Mouse (Mus musculus): ENCODE measurements at regions not wholly inside any gene's neighbourhood (a gene's known extent, or its start where the extent isn't known, plus 50 kb on each side); places are given as distances from the start of the nearest gene placed in this dataset.
A peak's percentile ranks its signal among the peaks of the same experiment; 100 is the strongest.

DNA sequence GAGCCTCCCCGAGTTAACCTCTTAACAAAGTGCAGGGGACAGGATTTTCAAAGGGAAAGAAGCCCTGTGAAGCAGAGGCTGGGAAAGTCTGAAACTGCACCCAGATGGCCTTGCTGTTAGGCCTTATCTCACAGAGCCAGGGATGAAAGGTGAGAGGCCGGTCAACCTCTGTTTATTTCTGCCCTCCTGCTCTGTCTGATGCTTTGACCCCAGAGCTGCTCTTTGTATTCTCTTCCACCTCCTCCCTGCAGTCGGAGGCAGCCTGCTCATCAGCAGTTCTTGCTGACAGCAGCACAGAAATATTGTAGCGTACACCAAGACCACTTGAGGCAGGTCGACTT, 212.2 kb downstream of the Enc1 start:
- no peak for DNase-seq (ENCODE audit: low read depth, low spot score)

GRCm38 (mm10) chr13:97452386-97453089, 211.6 kb downstream of the Enc1 start:
- DNase-seq (ENCODE audit: low read depth, low spot score), result peak; percentile 47

GRCm38 (mm10) chr13:97451276-97451675, 210.4 kb downstream of the Enc1 start:
- no peak for DNase-seq (ENCODE audit: low read depth, low spot score)

- peak; percentile 73 for DNase-seq (ENCODE audit: low read depth, low spot score)
These were observed 207.2 kb downstream of the Enc1 start for GRCm38 (mm10) chr13:97448123-97448522.

DNA sequence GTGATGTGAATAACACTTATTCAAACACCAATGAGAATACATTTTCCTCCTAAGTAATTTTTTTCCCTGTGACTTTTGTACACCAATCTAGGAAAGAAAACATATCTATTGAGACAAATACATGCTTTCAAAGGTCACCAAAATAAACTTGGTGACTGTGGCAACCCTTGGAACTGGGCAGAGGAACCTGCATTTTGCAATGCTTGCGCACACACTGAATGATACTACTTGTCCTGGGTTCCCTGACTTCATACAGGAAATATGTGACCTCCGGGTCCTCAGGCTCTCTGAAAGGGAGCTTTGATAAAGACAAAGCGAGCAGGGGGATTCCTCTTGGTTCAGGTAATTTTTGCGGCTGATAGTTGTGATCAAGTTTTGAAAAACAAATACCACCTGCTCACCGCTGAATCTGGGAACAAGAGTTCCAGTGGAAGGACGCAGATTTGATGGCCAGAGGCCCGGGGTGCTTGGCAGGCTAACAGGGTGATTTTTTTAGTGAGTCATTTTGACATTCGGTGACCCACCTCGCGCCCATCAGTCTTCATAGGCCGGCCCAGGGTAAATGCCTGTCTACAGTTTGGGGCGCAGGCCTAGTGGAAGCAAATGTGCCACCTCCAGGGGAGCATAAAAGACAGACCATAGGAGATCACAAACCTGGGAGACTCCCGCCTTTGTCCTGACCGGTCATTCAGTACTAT, 203.0 kb downstream of the Enc1 start:
- no peak for DNase-seq (ENCODE audit: low read depth, low spot score)

DNA sequence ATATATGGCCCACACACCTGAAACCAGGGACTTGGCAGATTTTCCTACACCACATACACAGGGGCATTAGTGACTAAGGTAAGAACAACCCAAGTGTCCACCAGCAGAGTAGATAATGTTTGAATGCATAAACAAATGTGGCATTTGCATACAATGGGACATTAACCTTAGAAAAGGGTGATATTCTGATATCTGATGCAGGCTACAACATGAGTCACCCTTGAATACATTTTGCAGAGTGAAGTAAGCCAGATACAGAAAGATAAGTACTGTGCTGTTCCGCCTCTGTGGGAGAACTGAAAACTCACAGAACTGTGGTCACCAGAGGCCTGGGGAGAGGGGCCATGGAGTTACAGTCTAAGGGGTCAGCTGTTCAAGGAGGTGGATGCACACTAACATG, 201.9 kb downstream of the Enc1 start:
- no peak for DNase-seq (ENCODE audit: low read depth, low spot score)

- peak; percentile 61 for DNase-seq (ENCODE audit: low read depth, low spot score)
These were observed 201.4 kb downstream of the Enc1 start for GRCm38 (mm10) chr13:97442283-97442682.

GRCm38 (mm10) chr13:97441803-97442202, 200.9 kb downstream of the Enc1 start:
- DNase-seq (ENCODE audit: low read depth, low spot score), result no peak

DNA sequence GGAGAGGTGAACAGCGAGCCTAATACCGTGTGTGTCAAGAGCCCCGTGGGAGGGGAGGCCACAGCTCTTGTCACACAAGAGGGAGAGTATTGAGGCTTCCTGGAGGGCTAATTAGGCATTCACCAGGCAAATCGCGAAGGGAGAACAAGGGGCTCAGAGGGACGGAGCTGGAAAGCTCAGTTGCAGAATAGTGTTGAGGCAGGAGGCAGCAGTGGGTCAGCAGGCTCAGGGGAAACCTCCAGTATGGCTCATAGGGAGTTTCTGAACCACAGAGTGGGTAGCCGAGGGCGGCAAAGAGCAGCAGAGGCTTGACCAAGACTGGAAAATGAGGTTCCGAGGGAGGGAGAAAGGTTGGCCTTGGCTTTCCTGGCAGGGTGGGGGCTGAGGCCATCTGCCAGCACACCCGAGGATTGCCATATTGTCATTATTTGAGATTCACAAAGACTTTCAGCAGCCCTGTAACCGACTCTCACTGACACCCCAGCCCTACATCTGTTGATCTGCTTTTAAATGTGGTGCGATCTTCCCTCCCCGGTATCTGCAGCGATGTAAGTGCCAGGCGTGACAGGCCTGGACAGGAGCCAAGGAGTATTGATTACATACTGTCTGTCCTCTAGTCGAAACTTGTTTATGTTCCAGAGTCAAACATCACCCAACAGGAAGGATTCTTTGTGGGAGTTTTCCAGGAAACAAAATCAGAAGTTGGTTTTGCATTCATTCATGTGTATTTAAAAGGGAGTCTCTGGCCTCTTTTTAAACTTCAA, 198.5 kb downstream of the Enc1 start:
- peak; percentile 41 for DNase-seq (ENCODE audit: low read depth, low spot score)

GRCm38 (mm10) chr13:97438692-97439091, 197.8 kb downstream of the Enc1 start:
- DNase-seq (ENCODE audit: low read depth, low spot score), result no peak

- peak; percentile 57 for DNase-seq (ENCODE audit: low read depth, low spot score)
These were observed 197.4 kb downstream of the Enc1 start for GRCm38 (mm10) chr13:97438277-97438676.

DNA sequence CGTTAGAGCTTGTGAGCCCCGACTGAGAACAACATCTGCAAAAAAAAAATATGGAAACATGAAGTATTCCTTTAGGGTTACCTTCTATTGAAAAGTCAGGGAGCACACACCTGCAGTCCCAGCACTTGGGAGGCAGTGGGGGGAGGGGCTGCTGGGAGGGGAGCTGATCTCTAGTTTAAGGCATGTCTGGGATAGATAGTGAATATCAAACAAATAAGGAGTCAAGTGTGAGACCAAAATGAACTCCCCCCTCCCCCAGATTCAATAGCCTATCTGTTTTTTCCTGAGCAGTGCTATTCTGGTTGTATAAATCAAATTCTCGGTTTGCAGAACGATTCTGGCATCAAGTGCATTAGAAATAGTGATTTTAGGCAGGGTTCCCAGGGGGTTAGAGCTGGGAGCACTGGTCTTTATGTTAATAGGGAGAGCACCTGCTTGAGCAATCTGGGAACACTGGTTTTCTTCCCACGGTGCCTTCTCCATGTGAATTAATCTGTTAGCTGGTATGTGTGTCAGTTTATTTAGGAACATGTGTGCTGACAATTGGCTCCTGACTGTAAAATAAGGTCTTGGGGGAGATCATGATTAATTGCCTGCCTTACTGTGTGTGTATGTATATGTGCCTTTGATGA, 195.9 kb downstream of the Enc1 start:
- DNase-seq (ENCODE audit: low read depth, low spot score), result peak; percentile 25

GRCm38 (mm10) chr13:97435865-97436718, 195.2 kb downstream of the Enc1 start:
- peak; percentile 98 for DNase-seq (ENCODE audit: low read depth, low spot score)

GRCm38 (mm10) chr13:97434961-97435864, 194.3 kb downstream of the Enc1 start:
- DNase-seq (ENCODE audit: low read depth, low spot score), result peak; percentile 65

GRCm38 (mm10) chr13:97434167-97434566, 193.3 kb downstream of the Enc1 start:
- peak; percentile 42 for DNase-seq (ENCODE audit: low read depth, low spot score)

GRCm38 (mm10) chr13:97432627-97433026, 191.7 kb downstream of the Enc1 start:
- peak; percentile 97 for DNase-seq (ENCODE audit: low read depth, low spot score)

- DNase-seq (ENCODE audit: low read depth, low spot score), result no peak
These were observed 190.0 kb downstream of the Enc1 start for GRCm38 (mm10) chr13:97430885-97431284.

GRCm38 (mm10) chr13:97428163-97428562, 187.3 kb downstream of the Enc1 start:
- DNase-seq (ENCODE audit: low read depth, low spot score), result no peak

- no peak for DNase-seq (ENCODE audit: low read depth, low spot score)
These were observed 186.6 kb downstream of the Enc1 start for GRCm38 (mm10) chr13:97427537-97427936.

DNA sequence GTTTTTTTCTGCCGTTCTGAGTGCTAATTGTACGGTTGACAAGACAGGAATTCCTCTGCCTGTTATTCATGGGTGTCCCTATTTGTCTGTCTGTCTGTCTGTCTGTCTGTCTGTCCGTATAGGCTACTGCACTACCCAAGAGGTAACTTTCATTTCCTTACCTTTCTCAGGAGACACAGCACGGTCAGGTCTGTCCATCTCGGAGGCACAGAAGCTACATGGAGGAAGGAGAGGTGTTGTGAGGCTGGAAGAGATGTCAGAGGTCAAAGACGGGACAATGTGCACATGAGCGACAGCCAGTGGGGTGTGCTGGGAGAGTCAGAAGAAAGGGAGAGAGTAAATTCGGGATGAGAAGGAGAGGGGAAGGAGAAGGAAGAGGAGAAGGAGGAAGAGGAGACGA, 184.8 kb downstream of the Enc1 start:
- no peak for DNase-seq (ENCODE audit: low read depth, low spot score)

Measured in ES-CJ7 (cell line).